Mouse (Mus musculus) lung, postnatal 0 days (tissue): ENCODE results near the gene Tgm6.

ENCODE experiments used
- CTCF ChIP-seq: IDR thresholded peaks from 2 replicates; pipeline ENCODE4 v1.5.1; 2016; ENCODE audit warnings: antibody characterized with exemption, mild to moderate bottlenecking
- EP300 ChIP-seq: IDR thresholded peaks from 2 replicates; pipeline ENCODE4 v1.6.1; 2016; ENCODE audit warnings: antibody characterized with exemption, mild to moderate bottlenecking, control low read depth

DNA sequence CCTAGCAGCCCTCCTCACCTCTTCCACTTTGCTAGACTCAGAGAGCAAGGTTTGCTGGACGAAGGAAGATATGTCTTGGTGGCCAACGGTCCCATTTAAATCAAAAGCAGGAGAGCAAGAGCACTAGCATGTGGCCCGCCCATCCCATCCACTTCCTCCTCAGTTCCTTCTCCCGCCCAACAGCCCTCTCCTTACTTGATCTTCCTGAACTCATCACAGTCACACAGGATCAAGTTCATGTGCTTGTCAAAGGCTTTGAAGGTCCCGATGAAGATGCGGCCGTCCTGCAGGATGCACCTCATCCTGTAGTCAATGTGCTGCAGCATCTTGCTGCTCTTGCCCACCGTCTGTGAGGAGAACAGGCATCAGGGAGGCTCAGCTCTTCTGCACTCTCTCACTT lies 64.6 kb downstream of the Tgm6 start:
- no peak for TF ChIP-seq CTCF
- TF ChIP-seq EP300, result no peak
